23 mouse cellular contexts compared by ENCODE assay signal in the genomic region with DNA sequence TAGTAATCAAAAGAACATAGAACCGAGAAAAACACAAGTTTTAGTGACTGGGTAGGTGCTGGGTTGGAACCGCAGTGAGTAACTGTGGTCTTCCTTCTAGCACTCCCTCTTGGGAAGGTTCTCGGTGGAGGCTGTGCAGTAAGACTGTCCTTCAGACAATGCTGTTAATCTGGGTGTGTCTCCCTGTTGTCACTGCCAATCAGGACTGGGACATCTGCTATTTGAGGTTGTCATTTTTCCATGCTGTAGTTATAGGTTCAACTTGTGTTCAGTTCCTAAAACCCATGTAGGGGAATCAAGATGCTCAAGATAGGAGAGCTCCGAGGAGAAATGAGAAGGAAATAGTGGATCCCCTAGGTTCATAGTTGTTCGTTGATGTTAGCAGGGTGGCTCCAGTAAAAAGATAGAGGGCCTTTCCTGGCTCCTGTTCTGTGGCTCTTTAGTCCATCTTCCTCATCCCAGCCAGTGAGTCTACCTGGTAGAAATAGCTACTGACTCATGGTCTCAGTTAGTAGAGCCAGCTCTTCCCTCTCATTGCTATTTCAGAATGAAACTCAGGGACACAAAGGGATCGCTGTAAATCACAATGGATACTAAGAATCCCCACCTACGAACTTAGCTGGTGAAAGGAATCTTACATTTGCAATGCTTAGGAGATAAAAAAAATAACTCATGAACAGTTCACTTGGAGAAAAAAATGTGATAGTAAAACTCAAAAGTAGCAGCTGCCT.
"Had no signal": no experiment of that assay in that cellular context is flagged by ENCODE, and none has a peak within 500 bp of the region (broad histone marks: within the 10 kb centered on the region; RNA-seq: fewer than 3 reads in every experiment).

No protein-coding gene starts in this region.

- ATAC-seq: hindbrain, postnatal 0 days; intestine, embryonic 16.5 days; liver, embryonic 12.5 days had no signal

- H3K4me3 ChIP-seq: heart, embryonic 13.5 days; heart, embryonic 15.5 days; hindbrain, embryonic 13.5 days; hindbrain, embryonic 15.5 days; kidney, embryonic 15.5 days; limb, embryonic 13.5 days; limb, embryonic 15.5 days; liver, embryonic 12.5 days had no signal

- H3K4me2 ChIP-seq: heart, embryonic 11.5 days; heart, embryonic 13.5 days; heart, embryonic 15.5 days; hindbrain, embryonic 13.5 days; hindbrain, embryonic 15.5 days; kidney, embryonic 15.5 days; limb, embryonic 13.5 days; limb, embryonic 15.5 days; liver, embryonic 12.5 days had no signal

- DNase-seq: gastrocnemius, postnatal 14 days; gastrocnemius, postnatal 36 days; heart, adult 18-20 months; heart, postnatal 14 days; heart, postnatal 36 days; kidney, adult 11 months; kidney, adult 2 months; kidney, adult 9 months; kidney, postnatal 14 days; kidney, postnatal 36 days; layer of hippocampus, postnatal 36 days; left cerebral cortex, postnatal 4 days had no signal

- H3K36me3 ChIP-seq: heart, embryonic 13.5 days; heart, embryonic 15.5 days; hindbrain, embryonic 13.5 days; hindbrain, embryonic 15.5 days; kidney, embryonic 15.5 days; limb, embryonic 13.5 days; limb, embryonic 15.5 days; liver, embryonic 12.5 days had no signal

- H3K27me3 ChIP-seq: heart, embryonic 13.5 days; heart, embryonic 15.5 days; hindbrain, embryonic 13.5 days; hindbrain, embryonic 15.5 days; kidney, embryonic 15.5 days; limb, embryonic 13.5 days; limb, embryonic 15.5 days; liver, embryonic 12.5 days had no signal
